Mouse (Mus musculus) spleen, postnatal 4 days (tissue): ENCODE measurements around the gene Uroc1.

Source experiments
- DNase-seq, 2 experiments: peaks; one replicate each; pipeline ENCODE4 v3.0.0; 2022; ENCODE audit warnings: low spot score in 2 of 2

Gene Uroc1

GRCm38 (mm10) chr6:90358142-90358541 is 25.1 kb downstream of the Uroc1 start:
- no peak for DNase-seq

DNA sequence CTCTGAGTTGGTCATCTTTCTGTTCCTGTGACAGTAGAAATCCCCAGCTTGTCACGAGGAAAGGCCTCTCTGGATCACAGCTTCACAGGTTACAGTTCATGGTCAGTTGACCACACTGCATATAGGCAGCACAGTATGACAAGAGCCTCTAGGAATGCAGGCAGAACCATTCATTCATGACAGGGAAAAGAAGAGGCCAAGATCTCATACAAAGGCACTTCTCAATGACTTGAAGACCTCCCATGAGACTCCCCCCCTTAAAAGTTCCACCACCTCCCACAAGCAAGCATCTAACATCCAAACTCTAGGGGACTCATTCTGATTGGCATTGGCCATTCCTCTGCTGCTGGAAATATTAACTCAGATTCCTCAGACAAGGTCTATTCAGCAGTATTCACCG is 26.4 kb downstream of the Uroc1 start:
- DNase-seq, result no peak

GRCm38 (mm10) chr6:90360024-90360781 is 27.1 kb downstream of the Uroc1 start:
- no peak for DNase-seq

GRCm38 (mm10) chr6:90360922-90361614 is 28.0 kb downstream of the Uroc1 start:
- DNase-seq, result no peak

DNA sequence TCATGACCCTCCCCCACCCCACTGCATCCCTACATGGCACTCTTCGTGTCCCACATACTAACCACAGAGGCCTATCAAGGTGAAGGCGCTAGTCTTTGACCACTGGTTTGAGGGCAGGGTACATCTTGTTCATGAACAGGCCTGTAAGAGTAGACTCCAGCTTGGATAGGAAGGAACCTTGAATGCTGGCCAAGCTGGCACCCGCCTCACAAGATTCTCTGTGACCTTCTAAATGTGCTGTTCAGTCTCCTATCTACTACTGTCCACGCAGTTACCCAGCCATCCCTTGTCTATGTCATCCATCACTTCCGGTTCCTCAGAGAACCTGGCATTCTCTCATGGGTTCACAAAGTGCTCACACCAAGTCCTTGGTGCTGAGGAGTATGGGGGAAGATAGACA is 30.2 kb downstream of the Uroc1 start:
- no peak for DNase-seq

DNA sequence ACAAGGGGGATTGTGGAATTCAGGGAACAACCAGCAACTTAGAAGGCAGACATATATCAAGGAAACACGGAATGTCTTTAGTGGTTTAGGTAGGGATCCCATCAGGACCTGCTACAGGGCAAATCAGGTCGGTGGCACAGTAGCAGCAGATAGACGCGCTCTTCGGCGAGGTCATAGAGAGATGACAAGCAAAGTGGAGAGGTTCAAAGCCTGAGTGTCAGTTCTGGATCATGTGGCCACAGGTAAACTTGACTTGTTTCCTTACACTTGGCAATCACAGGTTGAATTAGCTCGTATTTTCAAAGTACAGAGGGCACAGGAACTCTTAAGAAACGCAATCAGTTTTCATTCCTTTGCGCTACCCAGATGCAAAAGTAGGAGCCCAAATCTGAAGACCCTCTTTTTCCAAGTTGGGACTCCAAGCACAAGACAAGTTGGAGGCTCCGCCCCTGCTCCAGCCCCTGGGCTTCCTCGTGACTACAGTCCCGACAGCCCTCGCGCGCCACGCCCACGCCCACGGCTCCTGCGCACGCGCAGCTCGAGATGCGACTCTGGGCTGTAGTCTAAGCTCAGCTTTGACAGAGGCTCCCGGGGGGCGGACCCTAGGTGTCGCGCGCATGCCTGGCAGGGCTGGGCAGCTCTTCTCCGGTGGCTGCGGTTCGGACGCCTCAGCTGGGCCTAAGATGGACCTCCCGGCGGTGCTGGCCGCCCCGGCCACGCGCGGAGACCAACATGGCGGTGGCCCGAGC is 36.1 kb downstream of the Uroc1 start, which contains the start of gene Zxdc:
TSS of gene Zxdc (plus strand) at position 517 of the 749 bp plus-strand sequence.
- peak; percentile 96 to 98 for DNase-seq

GRCm38 (mm10) chr6:90369725-90370553 is 36.9 kb downstream of the Uroc1 start:
- DNase-seq, result peak; percentile 26 to 76

DNA sequence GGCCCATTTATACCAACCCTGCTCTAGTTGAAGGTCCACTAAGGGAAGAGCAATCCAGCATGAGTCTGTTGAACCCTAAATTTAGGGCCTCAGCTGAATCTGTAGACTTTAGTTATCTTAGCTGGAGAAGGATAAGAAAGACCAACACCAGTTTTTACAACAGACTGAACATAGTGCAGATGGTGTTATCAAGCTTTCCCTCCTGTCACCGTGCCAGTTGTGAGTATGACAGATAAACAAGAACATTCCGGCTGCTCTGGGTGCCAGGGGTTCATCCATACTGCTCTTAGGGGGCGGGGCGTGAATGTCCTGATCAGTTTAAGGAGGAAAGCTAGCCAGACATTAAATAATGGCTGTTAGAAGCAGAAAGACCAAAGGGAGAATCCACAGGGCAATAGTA is 41.6 kb downstream of the Uroc1 start:
- peak; percentile 62 to 68 for DNase-seq

DNA sequence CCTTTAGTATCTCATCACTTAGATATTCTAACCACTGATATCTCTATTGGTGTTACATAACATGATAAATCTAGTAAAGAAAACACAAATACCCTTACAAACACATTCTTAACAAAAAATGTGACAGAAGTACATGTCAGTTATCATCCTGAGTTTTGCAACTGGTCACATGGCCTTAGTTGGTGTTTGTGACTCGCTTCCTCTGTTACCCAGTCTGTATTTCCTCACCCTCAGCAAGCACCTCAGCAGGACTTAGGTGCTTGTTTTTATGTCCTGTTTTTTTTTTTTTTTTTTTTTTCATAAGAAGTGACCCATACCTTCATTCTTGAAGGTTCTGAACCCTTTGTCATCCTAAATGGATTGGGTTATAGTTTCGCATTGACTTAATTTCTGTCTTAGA is 44.6 kb downstream of the Uroc1 start:
- DNase-seq, result no peak

GRCm38 (mm10) chr6:90381465-90381864 is 48.4 kb downstream of the Uroc1 start:
- DNase-seq, result no peak

GRCm38 (mm10) chr6:90390629-90391028 is 57.5 kb downstream of the Uroc1 start:
- no peak for DNase-seq

- no peak for DNase-seq
These were observed 60.9 kb downstream of the Uroc1 start for GRCm38 (mm10) chr6:90393948-90394347.

GRCm38 (mm10) chr6:90395751-90396150 is 62.7 kb downstream of the Uroc1 start:
- no peak for DNase-seq

GRCm38 (mm10) chr6:90397291-90397690 is 64.2 kb downstream of the Uroc1 start:
- no peak for DNase-seq

DNA sequence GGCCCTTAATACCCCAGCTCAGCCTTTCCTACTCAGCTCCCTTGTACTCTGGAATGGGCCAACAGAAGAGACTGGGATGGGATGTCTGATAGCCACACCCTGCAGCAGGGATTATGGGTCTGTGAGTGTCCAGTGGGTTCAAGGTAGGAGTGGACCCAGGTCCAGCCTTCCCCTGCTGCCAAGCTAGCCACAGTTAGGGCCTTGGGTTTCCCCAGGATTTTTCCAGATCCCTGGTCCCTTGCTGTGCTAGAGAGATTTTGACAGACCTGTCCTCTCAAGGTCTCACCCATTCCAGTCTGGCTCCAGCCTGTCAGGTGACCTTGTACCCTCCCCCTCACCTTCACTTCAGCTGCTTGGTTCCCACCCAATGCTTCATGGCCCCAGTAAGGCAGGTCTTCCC is 75.5 kb downstream of the Uroc1 start:
- no peak for DNase-seq

GRCm38 (mm10) chr6:90410972-90411371 is 77.9 kb downstream of the Uroc1 start:
- DNase-seq, result no peak

DNA sequence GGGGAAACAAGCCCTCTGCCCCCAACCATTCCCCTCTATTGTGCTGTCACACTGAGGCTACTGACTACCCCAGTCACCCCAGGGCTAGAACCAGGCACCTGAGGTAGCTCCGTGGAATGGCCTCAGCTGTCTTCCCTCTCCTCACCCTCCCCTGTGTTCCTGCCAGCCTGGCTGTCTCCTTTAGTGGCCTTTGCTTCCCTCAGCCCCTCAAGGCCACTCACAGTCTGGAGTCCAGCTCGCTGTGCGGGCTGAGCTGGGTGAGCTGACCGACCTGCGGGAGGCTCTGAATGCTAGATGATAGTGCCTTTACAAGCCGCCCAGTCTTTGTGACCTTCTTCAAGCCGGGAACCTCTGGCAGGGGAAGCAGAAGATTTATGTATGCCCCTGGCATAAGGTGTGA is 78.8 kb downstream of the Uroc1 start:
- DNase-seq, result no peak
